Mouse (Mus musculus): Measurements from ENCODE around the gene Enkur. TPM values are rescaled to one million over a fixed set of nuclear protein-coding genes. Genes with fewer than 3 reads are reported as not detected.

The Enkur gene
- polyA plus RNA-seq, 1 experiment from 2014 or later, result 1.1 TPM

GRCm38 (mm10) chr2:21164296-21164695 is 40.9 kb downstream of the Enkur start:
- no peak for DNase-seq (ENCODE audit: low spot score, missing footprints)
- 81% methylated on average over 8 of the region's 8 CpGs for WGBS
- H3K27ac ChIP-seq (ENCODE audit: low read depth, low read length), result no peak overlapping the region

GRCm38 (mm10) chr2:21153469-21153868 is 51.7 kb downstream of the Enkur start:
- no peak overlapping the region for H3K4me3 ChIP-seq (ENCODE audit: low read depth, low read length)
- no peak for DNase-seq (ENCODE audit: low spot score, missing footprints)
- H3K27me3 ChIP-seq (ENCODE audit: control insufficient read depth, insufficient read depth, low read length), result no peaks in the 10 kb centered on the region
- no peak overlapping the region for H3K4me2 ChIP-seq
- no peaks in the 10 kb centered on the region for H3K4me1 ChIP-seq (ENCODE audit: control insufficient read depth, insufficient read depth, low read length)
- no peaks in the 10 kb centered on the region for H3K36me3 ChIP-seq (ENCODE audit: control insufficient read depth, insufficient read depth, low read length)
- no peak overlapping the region for H3K9ac ChIP-seq (ENCODE audit: low read length)
- H3K9me3 ChIP-seq (ENCODE audit: control insufficient read depth, low read length), result no peaks in the 10 kb centered on the region
- 90% methylated on average over 3 of the region's 3 CpGs for WGBS
- H3K27ac ChIP-seq (ENCODE audit: low read depth, low read length), result no peak overlapping the region
- ATAC-seq (ENCODE audit: low FRiP score), result no peak

More at GRCm38 (mm10) chr2:21164296-21164695, 40.9 kb downstream of the Enkur start:
- ATAC-seq (ENCODE audit: low FRiP score), result no peak
- no peak overlapping the region for H3K4me3 ChIP-seq (ENCODE audit: low read depth, low read length)
- H3K4me2 ChIP-seq, result no peak overlapping the region
- no peaks in the 10 kb centered on the region for H3K36me3 ChIP-seq (ENCODE audit: control insufficient read depth, insufficient read depth, low read length)
- no peak overlapping the region for H3K9ac ChIP-seq (ENCODE audit: low read length)
- H3K27me3 ChIP-seq (ENCODE audit: control insufficient read depth, insufficient read depth, low read length), result no peaks in the 10 kb centered on the region
- no peaks in the 10 kb centered on the region for H3K4me1 ChIP-seq (ENCODE audit: control insufficient read depth, insufficient read depth, low read length)
- H3K9me3 ChIP-seq (ENCODE audit: control insufficient read depth, low read length), result no peaks in the 10 kb centered on the region

GRCm38 (mm10) chr2:21147169-21147568 is 58.0 kb downstream of the Enkur start:
- no peak for ATAC-seq (ENCODE audit: low FRiP score)
- WGBS, result 89% methylated on average over 4 of the region's 4 CpGs
- no peaks in the 10 kb centered on the region for H3K36me3 ChIP-seq (ENCODE audit: control insufficient read depth, insufficient read depth, low read length)

DNA sequence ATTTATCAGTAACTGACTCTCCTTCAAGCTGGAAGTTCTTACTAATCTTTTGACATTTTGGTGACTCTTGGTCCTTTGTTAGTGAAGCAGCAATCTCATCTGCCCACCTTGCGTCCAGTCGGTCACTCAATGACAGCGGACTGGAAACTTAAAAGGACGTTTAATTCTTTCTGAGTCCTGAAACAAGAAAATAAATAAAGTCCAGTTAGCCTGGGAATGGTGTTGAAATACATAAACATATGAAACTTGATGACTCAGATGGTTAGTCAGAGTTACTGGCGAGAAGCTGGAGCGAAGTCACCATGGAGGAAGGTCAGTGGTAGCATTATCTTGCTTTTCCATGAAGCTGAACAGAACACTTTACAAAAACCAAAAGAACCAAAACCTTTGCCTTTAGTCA is 58.7 kb downstream of the Enkur start:
- no peak overlapping the region for H3K9ac ChIP-seq (ENCODE audit: low read length)
- peaks cover 8% of the 10 kb centered on the region for H3K4me1 ChIP-seq (ENCODE audit: control insufficient read depth, insufficient read depth, low read length)
- H3K4me3 ChIP-seq (ENCODE audit: low read depth, low read length), result no peak overlapping the region
- no peak overlapping the region for H3K27ac ChIP-seq (ENCODE audit: low read depth, low read length)
- no peaks in the 10 kb centered on the region for H3K36me3 ChIP-seq (ENCODE audit: control insufficient read depth, insufficient read depth, low read length)
- WGBS, result 87% methylated on average over 6 of the region's 6 CpGs
- H3K27me3 ChIP-seq (ENCODE audit: control insufficient read depth, insufficient read depth, low read length), result no peaks in the 10 kb centered on the region
- H3K4me2 ChIP-seq, result no peak overlapping the region
- ATAC-seq (ENCODE audit: low FRiP score) (no peak), DNase-seq (ENCODE audit: low spot score, missing footprints) (no peak)
- no peaks in the 10 kb centered on the region for H3K9me3 ChIP-seq (ENCODE audit: control insufficient read depth, low read length)

More at GRCm38 (mm10) chr2:21147169-21147568, 58.0 kb downstream of the Enkur start:
- Histone ChIP-seq H3K27ac (ENCODE audit: low read depth, low read length) (no peak overlapping the region), H3K9me3 (ENCODE audit: control insufficient read depth, low read length) (no peaks in the 10 kb centered on the region), H3K4me3 (ENCODE audit: low read depth, low read length) (no peak overlapping the region), H3K27me3 (ENCODE audit: control insufficient read depth, insufficient read depth, low read length) (no peaks in the 10 kb centered on the region), H3K4me2 (no peak overlapping the region), H3K4me1 (ENCODE audit: control insufficient read depth, insufficient read depth, low read length) (peaks cover 8% of the 10 kb centered on the region), H3K9ac (ENCODE audit: low read length) (no peak overlapping the region)
- no peak for DNase-seq (ENCODE audit: low spot score, missing footprints)

- peak overlapping the region; percentile 88 for H3K9ac ChIP-seq (ENCODE audit: low read length)
- H3K9me3 ChIP-seq (ENCODE audit: control insufficient read depth, low read length), result peaks cover 9% of the 10 kb centered on the region; the same call in 1 of the 2 replicates
- H3K4me1 ChIP-seq (ENCODE audit: control insufficient read depth, insufficient read depth, low read length), result peaks cover 8% of the 10 kb centered on the region
- H3K4me2 ChIP-seq, result peak overlapping the region; percentile 95
- H3K36me3 ChIP-seq (ENCODE audit: control insufficient read depth, insufficient read depth, low read length), result no peaks in the 10 kb centered on the region
- peak overlapping the region; percentile 88 for H3K27ac ChIP-seq (ENCODE audit: low read depth, low read length)
- H3K27me3 ChIP-seq (ENCODE audit: control insufficient read depth, insufficient read depth, low read length), result no peaks in the 10 kb centered on the region
- 28% methylated on average over 2 of the region's 2 CpGs for WGBS
- DNase-seq (ENCODE audit: low spot score, missing footprints) (peak; percentile 88), ATAC-seq (ENCODE audit: low FRiP score) (peak; percentile 7; the same call in 1 of the 2 replicates)
- H3K4me3 ChIP-seq (ENCODE audit: low read depth, low read length), result peak overlapping the region; percentile 51
Observed at GRCm38 (mm10) chr2:21142616-21143015, 62.5 kb downstream of the Enkur start.

DNA sequence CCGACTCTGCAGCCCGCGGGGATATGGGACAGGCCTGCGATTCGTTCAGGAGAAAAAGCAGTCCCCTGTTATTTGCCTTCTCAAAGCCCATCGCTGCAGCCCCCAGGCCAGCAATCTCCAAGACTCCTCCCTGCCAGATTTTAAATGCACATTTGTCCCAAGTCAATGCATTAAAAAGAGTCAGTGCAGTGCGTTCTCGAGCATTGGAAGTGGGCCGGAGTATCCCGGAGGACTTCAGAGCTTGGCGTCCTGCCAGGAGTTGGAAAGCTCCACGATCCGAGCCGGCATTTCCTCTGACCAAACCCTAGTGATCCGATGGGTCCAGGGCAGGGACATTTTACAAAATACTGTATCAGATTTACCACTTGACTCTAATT is 63.0 kb downstream of the Enkur start:
- peak; percentile 95 for DNase-seq (ENCODE audit: low spot score, missing footprints)

DNA sequence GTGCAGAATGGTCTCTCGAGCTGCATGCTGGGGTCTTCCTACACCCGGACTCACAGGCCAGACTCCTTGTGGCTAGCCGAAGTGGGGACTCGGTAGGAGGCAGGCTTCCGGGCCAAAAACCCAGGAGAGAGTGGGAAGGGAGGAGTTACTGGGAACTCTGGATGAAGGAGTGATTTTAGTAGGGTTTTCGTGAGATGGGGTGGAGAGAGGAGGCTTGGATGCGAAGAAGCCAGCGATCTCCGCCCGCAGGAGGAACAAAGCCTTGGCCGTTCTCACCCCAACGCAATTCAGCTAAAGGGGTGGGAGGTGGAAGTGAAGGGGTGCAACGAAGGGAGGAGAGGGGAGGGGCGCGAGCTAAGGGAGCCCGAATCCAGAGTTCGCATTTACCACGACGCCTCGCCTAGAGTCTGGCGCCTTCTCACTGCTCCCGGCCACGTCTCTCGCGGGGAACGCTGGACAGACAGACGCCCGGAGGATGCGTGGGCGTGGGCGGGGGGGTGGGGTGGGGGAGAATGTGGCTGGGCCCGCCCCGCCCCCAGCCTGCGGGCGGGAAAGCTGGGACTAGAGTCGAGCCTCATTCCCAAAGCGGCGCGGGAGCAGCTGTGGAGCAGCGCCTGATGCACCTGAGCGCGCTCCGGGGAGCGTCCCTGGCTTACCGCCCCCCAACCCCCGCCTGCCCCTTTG is 63.5 kb downstream of the Enkur start:
- H3K4me1 ChIP-seq (ENCODE audit: control insufficient read depth, insufficient read depth, low read length), result peaks cover 8% of the 10 kb centered on the region
- under 1% methylated on average over 46 of the region's 46 CpGs for WGBS
- peaks cover 9% of the 10 kb centered on the region; the same call in 1 of the 2 replicates for H3K9me3 ChIP-seq (ENCODE audit: control insufficient read depth, low read length)
- H3K9ac ChIP-seq (ENCODE audit: low read length), result peak overlapping the region; percentile 88
- peak overlapping the region; percentile 51 for H3K4me3 ChIP-seq (ENCODE audit: low read depth, low read length)
- H3K27ac ChIP-seq (ENCODE audit: low read depth, low read length), result peak overlapping the region; percentile 88
- peak; percentile 96 for DNase-seq (ENCODE audit: low spot score, missing footprints)
- no peaks in the 10 kb centered on the region for H3K27me3 ChIP-seq (ENCODE audit: control insufficient read depth, insufficient read depth, low read length)
- peak overlapping the region; percentile 95 for H3K4me2 ChIP-seq
- ATAC-seq (ENCODE audit: low FRiP score), result peak; percentile 91
- no peaks in the 10 kb centered on the region for H3K36me3 ChIP-seq (ENCODE audit: control insufficient read depth, insufficient read depth, low read length)

More for the DNA sequence above, 63.0 kb downstream of the Enkur start:
- WGBS, result under 1% methylated on average over 15 of the region's 15 CpGs
- H3K9me3 ChIP-seq (ENCODE audit: control insufficient read depth, low read length), result peaks cover 9% of the 10 kb centered on the region; the same call in 1 of the 2 replicates
- H3K27ac ChIP-seq (ENCODE audit: low read depth, low read length), result peak overlapping the region; percentile 88
- peak; percentile 77 for ATAC-seq (ENCODE audit: low FRiP score)
- H3K36me3 ChIP-seq (ENCODE audit: control insufficient read depth, insufficient read depth, low read length), result no peaks in the 10 kb centered on the region
- peak overlapping the region; percentile 51 for H3K4me3 ChIP-seq (ENCODE audit: low read depth, low read length)
- H3K4me2 ChIP-seq, result peak overlapping the region; percentile 95
- H3K4me1 ChIP-seq (ENCODE audit: control insufficient read depth, insufficient read depth, low read length), result peaks cover 8% of the 10 kb centered on the region
- peak overlapping the region; percentile 88 for H3K9ac ChIP-seq (ENCODE audit: low read length)
- H3K27me3 ChIP-seq (ENCODE audit: control insufficient read depth, insufficient read depth, low read length), result no peaks in the 10 kb centered on the region

DNA sequence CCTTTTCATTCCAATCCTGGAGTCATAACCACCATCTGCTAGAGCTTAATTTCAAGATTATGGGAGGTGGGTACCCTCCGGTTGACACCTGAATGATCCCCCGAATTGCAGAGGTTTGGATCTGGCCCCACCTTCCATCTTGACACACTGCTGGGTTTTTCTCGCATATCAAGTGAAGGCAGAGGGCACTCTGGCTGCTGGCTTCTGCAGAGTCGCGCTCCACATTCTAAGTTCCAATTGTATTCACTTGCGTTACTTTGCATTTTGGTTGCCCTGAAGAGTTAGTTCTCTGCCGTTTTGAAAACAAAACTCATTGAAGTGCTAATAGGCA is 64.0 kb downstream of the Enkur start:
- Histone ChIP-seq H3K27me3 (ENCODE audit: control insufficient read depth, insufficient read depth, low read length) (no peaks in the 10 kb centered on the region), H3K4me1 (ENCODE audit: control insufficient read depth, insufficient read depth, low read length) (peaks cover 8% of the 10 kb centered on the region), H3K4me2 (peak overlapping the region; percentile 95), H3K9me3 (ENCODE audit: control insufficient read depth, low read length) (peaks cover 9% of the 10 kb centered on the region; the same call in 1 of the 2 replicates), H3K4me3 (ENCODE audit: low read depth, low read length) (peak overlapping the region; percentile 51), H3K36me3 (ENCODE audit: control insufficient read depth, insufficient read depth, low read length) (no peaks in the 10 kb centered on the region), H3K9ac (ENCODE audit: low read length) (peak overlapping the region; percentile 88), H3K27ac (ENCODE audit: low read depth, low read length) (peak overlapping the region; percentile 88)
- 11% methylated on average over 7 of the region's 7 CpGs for WGBS
- no peak for DNase-seq (ENCODE audit: low spot score, missing footprints)
- peak; percentile 38 for ATAC-seq (ENCODE audit: low FRiP score)
